Mouse (Mus musculus) embryonic facial prominence, embryonic 11.5 days (tissue): ENCODE results near the gene Plekhs1. TPM values are rescaled to one million over a fixed set of nuclear protein-coding genes. Genes with fewer than 3 reads are reported as not detected.

ENCODE experiments used
- ATAC-seq: fragments of 200-750 bp; cut with Nextera tagmentation; replicated peaks from 2 replicates; pipeline ENCODE4 v1.8.0; 2017; ENCODE audit warnings: low read depth; ENCODE audit not compliant: insufficient number of reproducible peaks, low FRiP score, low TSS enrichment
- DNase-seq: peaks from one replicate; pipeline ENCODE4 v3.0.0-alpha.2; 2015; ENCODE audit warnings: low spot score
- H3K27ac ChIP-seq: fragments of 300-500 bp; sonication (generic); replicated peaks from 2 replicates; pipeline ENCODE4 v1.5.1; 2014; ENCODE audit warnings: mild to moderate bottlenecking, low read depth, low read length, control low read depth
- H3K27me3 ChIP-seq: fragments of 300-500 bp; sonication (generic); 2 replicates; pipeline ENCODE4 v1.6.1; 2014; ENCODE audit warnings: mild to moderate bottlenecking, low read length, moderate library complexity, mixed read lengths; ENCODE audit not compliant: control insufficient read depth, insufficient read depth
- H3K36me3 ChIP-seq: fragments of 300-500 bp; sonication (generic); replicated peaks from 2 replicates; pipeline ENCODE4 v1.6.1; 2014; ENCODE audit warnings: low read depth, mild to moderate bottlenecking, low read length, moderate library complexity, mixed read lengths; ENCODE audit not compliant: control insufficient read depth, insufficient read depth
- H3K4me1 ChIP-seq: fragments of 300-500 bp; sonication (generic); 2 replicates; pipeline ENCODE4 v1.6.1; 2014; ENCODE audit warnings: low read length, mixed read lengths; ENCODE audit not compliant: control insufficient read depth, insufficient read depth
- H3K4me2 ChIP-seq: fragments of 300-500 bp; sonication (generic); 2 replicates; pipeline ENCODE4 v1.6.1; 2014; ENCODE audit warnings: low read depth, mild to moderate bottlenecking, control low read depth, low read length, moderate library complexity
- H3K4me3 ChIP-seq: fragments of 300-500 bp; sonication (generic); 2 replicates; pipeline ENCODE4 v1.5.1; 2014; ENCODE audit warnings: low read depth, low read length, control low read depth
- H3K9ac ChIP-seq: fragments of 300-500 bp; sonication (generic); replicated peaks from 2 replicates; pipeline ENCODE4 v1.6.1; 2014; ENCODE audit warnings: mild to moderate bottlenecking, control low read depth, low read length
- H3K9me3 ChIP-seq: fragments of 300-500 bp; sonication (generic); replicated peaks from 2 replicates; pipeline ENCODE4 v1.6.1; 2016; ENCODE audit warnings: mild to moderate bottlenecking, low read length, inconsistent platforms, mixed read lengths; ENCODE audit not compliant: control insufficient read depth
- WGBS: fragments of 180-500 bp; shearing (Covaris S2); extraction: QIAGEN DNeasy Blood & Tissue Kit; methylation state at CpG from one replicate; pipeline ENCODE4 v1.1.7; 2014; 5-methylcytosine and 5-hydroxymethylcytosine counted together
- polyA plus RNA-seq: library from polyadenylated mRNA; unstranded; fragments of >200 nt; fragmentation: Nextera tagmentation; extraction: Ambion mirVana; gene quantifications from 2 replicates; pipeline ENCODE4 v1.2.1, GENCODE M21; 2014

Plekhs1 gene
- polyA plus RNA-seq, 1 experiment from 2014 or later, result 0.20 TPM

- no peak for DNase-seq
- Histone ChIP-seq H3K9me3 (no peaks in the 10 kb centered on the region), H3K27ac (no peak overlapping the region), H3K4me3 (no peak overlapping the region), H3K4me1 (no peaks in the 10 kb centered on the region), H3K9ac (no peak overlapping the region), H3K4me2 (no peak overlapping the region), H3K36me3 (no peaks in the 10 kb centered on the region), H3K27me3 (no peaks in the 10 kb centered on the region)
- 32% methylated on average over 2 of the region's 2 CpGs for WGBS
- ATAC-seq, result no peak
Observed at GRCm38 (mm10) chr19:56476546-56476945, 15.1 kb downstream of the Plekhs1 start.

- ATAC-seq (no peak), DNase-seq (no peak)
- WGBS, result 85% methylated on average over 5 of the region's 5 CpGs
- H3K27me3 ChIP-seq, result no peaks in the 10 kb centered on the region
- no peaks in the 10 kb centered on the region for H3K9me3 ChIP-seq
- H3K27ac ChIP-seq, result no peak overlapping the region
- no peaks in the 10 kb centered on the region for H3K4me1 ChIP-seq
- no peaks in the 10 kb centered on the region for H3K36me3 ChIP-seq
- H3K4me2 ChIP-seq, result no peak overlapping the region
- no peak overlapping the region for H3K9ac ChIP-seq
- no peak overlapping the region for H3K4me3 ChIP-seq
Observed at GRCm38 (mm10) chr19:56477253-56477652, 15.8 kb downstream of the Plekhs1 start.

GRCm38 (mm10) chr19:56477832-56478231 is 16.4 kb downstream of the Plekhs1 start:
- Histone ChIP-seq H3K36me3 (no peaks in the 10 kb centered on the region), H3K4me2 (no peak overlapping the region), H3K9ac (no peak overlapping the region), H3K27ac (no peak overlapping the region), H3K4me3 (no peak overlapping the region), H3K27me3 (no peaks in the 10 kb centered on the region), H3K4me1 (no peaks in the 10 kb centered on the region), H3K9me3 (no peaks in the 10 kb centered on the region)
- no peak for DNase-seq
- no peak for ATAC-seq
- WGBS, result 59% methylated on average over 3 of the region's 3 CpGs

GRCm38 (mm10) chr19:56484630-56485375 is 23.4 kb downstream of the Plekhs1 start:
- no peak overlapping the region for H3K27ac ChIP-seq
- 71% methylated on average over 13 of the region's 13 CpGs for WGBS
- no peak for ATAC-seq
- no peaks in the 10 kb centered on the region for H3K4me1 ChIP-seq
- no peaks in the 10 kb centered on the region for H3K27me3 ChIP-seq
- H3K4me3 ChIP-seq, result no peak overlapping the region
- H3K9ac ChIP-seq, result no peak overlapping the region
- no peaks in the 10 kb centered on the region for H3K9me3 ChIP-seq
- no peak overlapping the region for H3K4me2 ChIP-seq
- H3K36me3 ChIP-seq, result no peaks in the 10 kb centered on the region
- DNase-seq, result no peak

GRCm38 (mm10) chr19:56485376-56486271 is 24.2 kb downstream of the Plekhs1 start:
- Histone ChIP-seq H3K9me3 (no peaks in the 10 kb centered on the region), H3K36me3 (no peaks in the 10 kb centered on the region), H3K27ac (no peak overlapping the region), H3K4me2 (no peak overlapping the region), H3K4me1 (no peaks in the 10 kb centered on the region), H3K9ac (no peak overlapping the region), H3K4me3 (no peak overlapping the region), H3K27me3 (no peaks in the 10 kb centered on the region)
- DNase-seq (no peak), ATAC-seq (no peak)
- WGBS, result 60% methylated on average over 13 of the region's 13 CpGs

GRCm38 (mm10) chr19:56486926-56487325 is 25.5 kb downstream of the Plekhs1 start:
- no peak overlapping the region for H3K9ac ChIP-seq
- no peaks in the 10 kb centered on the region for H3K27me3 ChIP-seq
- no peak overlapping the region for H3K27ac ChIP-seq
- H3K4me1 ChIP-seq, result no peaks in the 10 kb centered on the region
- H3K4me3 ChIP-seq, result no peak overlapping the region
- WGBS, result 91% methylated on average over 7 of the region's 7 CpGs
- no peaks in the 10 kb centered on the region for H3K36me3 ChIP-seq
- no peak for DNase-seq
- no peak for ATAC-seq
- H3K9me3 ChIP-seq, result no peaks in the 10 kb centered on the region
- H3K4me2 ChIP-seq, result no peak overlapping the region

- Histone ChIP-seq H3K27ac (no peak overlapping the region), H3K4me2 (no peak overlapping the region), H3K27me3 (no peaks in the 10 kb centered on the region), H3K4me3 (no peak overlapping the region), H3K9ac (no peak overlapping the region), H3K4me1 (no peaks in the 10 kb centered on the region), H3K36me3 (no peaks in the 10 kb centered on the region), H3K9me3 (no peaks in the 10 kb centered on the region)
- WGBS, result 87% methylated on average over 2 of the region's 2 CpGs
- DNase-seq, result no peak
- ATAC-seq, result no peak
Observed at GRCm38 (mm10) chr19:56487339-56487738, 25.9 kb downstream of the Plekhs1 start.

- WGBS, result 82% methylated on average over 6 of the region's 6 CpGs
- DNase-seq (no peak), ATAC-seq (no peak)
- no peaks in the 10 kb centered on the region for H3K4me1 ChIP-seq
- H3K4me3 ChIP-seq, result no peak overlapping the region
- H3K4me2 ChIP-seq, result no peak overlapping the region
- no peaks in the 10 kb centered on the region for H3K27me3 ChIP-seq
- H3K27ac ChIP-seq, result no peak overlapping the region
- H3K9me3 ChIP-seq, result no peaks in the 10 kb centered on the region
- H3K36me3 ChIP-seq, result no peaks in the 10 kb centered on the region
- H3K9ac ChIP-seq, result no peak overlapping the region
Observed at GRCm38 (mm10) chr19:56489601-56490000, 28.2 kb downstream of the Plekhs1 start.
